Mouse (Mus musculus): Measurements from ENCODE around the gene Wdfy3.
A peak's percentile ranks its signal among the peaks of the same experiment; 100 is the strongest.

Wdfy3 gene

GRCm38 (mm10) chr5:101825111-101825911 is 244.4 kb downstream of the Wdfy3 start:
- DNase-seq: peak; percentile 29

GRCm38 (mm10) chr5:101822311-101822670 is 247.4 kb downstream of the Wdfy3 start:
- DNase-seq: no peak

GRCm38 (mm10) chr5:101821491-101822310 is 248.0 kb downstream of the Wdfy3 start:
- no peak for DNase-seq

GRCm38 (mm10) chr5:101821052-101821451 is 248.7 kb downstream of the Wdfy3 start:
- DNase-seq: no peak

GRCm38 (mm10) chr5:101819844-101820243 is 249.9 kb downstream of the Wdfy3 start:
- DNase-seq: no peak

GRCm38 (mm10) chr5:101819216-101819615 is 250.5 kb downstream of the Wdfy3 start:
- no peak for DNase-seq

- no peak for DNase-seq
These were observed 252.9 kb downstream of the Wdfy3 start for GRCm38 (mm10) chr5:101816822-101817221.

- no peak for DNase-seq
These were observed 258.2 kb downstream of the Wdfy3 start for GRCm38 (mm10) chr5:101811296-101812169.

GRCm38 (mm10) chr5:101802358-101803022 is 267.2 kb downstream of the Wdfy3 start:
- no peak for DNase-seq

- no peak for DNase-seq
These were observed 267.8 kb downstream of the Wdfy3 start for GRCm38 (mm10) chr5:101801891-101802290.

- no peak for DNase-seq
These were observed 277.1 kb downstream of the Wdfy3 start for GRCm38 (mm10) chr5:101792665-101793064.

GRCm38 (mm10) chr5:101790560-101790959 is 279.2 kb downstream of the Wdfy3 start:
- DNase-seq: no peak

- no peak for DNase-seq
These were observed 280.0 kb downstream of the Wdfy3 start for GRCm38 (mm10) chr5:101789770-101790169.

GRCm38 (mm10) chr5:101785921-101786614 is 283.7 kb downstream of the Wdfy3 start:
- no peak for DNase-seq

GRCm38 (mm10) chr5:101784787-101785186 is 284.9 kb downstream of the Wdfy3 start:
- DNase-seq: no peak

GRCm38 (mm10) chr5:101784328-101784727 is 285.4 kb downstream of the Wdfy3 start:
- DNase-seq: no peak
